Mouse (Mus musculus): ENCODE measurements around the gene Has1. TPM values are rescaled to one million over a fixed set of nuclear protein-coding genes. Genes with fewer than 3 reads are reported as not detected.

The Has1 gene
- total and polyA plus RNA-seq, 3 experiments, result not detected

DNA sequence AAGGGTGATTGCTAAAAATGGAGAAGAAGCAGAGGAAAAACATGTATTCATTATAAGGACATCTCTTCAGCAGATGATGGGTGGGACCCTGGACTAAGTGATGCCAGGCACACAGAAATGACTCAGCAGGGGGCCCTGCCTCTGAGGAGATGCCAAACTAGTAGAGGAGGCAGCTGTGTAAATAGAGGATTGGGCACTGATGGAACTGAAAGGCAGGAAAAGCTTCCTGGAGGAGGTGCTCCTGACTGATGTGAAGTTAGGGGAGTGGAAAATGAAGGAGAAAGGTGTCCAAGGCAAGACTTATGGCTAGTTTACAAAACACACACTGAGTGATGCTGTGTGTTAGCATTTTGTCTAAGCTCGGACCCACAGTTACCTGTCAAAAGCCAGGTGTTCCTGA is 2.4 kb upstream of the Has1 start:
- Histone ChIP-seq H3K9ac (ENCODE audit: insufficient read depth, low read depth) (no peak overlapping the region), H3K27ac (ENCODE audit: insufficient read depth, low read depth) (no peak overlapping the region), H3K4me2 (ENCODE audit: insufficient read depth, low read depth, poor library complexity, severe bottlenecking) (no peak overlapping the region), H3K9me3 (replicated peaks; ENCODE audit: low read length) (no peaks in the 10 kb centered on the region), H3K27me3 (replicated peaks) (no peaks in the 10 kb centered on the region), H3K79me2 (replicated peaks; ENCODE audit: control insufficient read depth, extremely low read depth, insufficient read depth, poor library complexity, severe bottlenecking) (no peaks in the 10 kb centered on the region), H3K4me1 (ENCODE audit: control insufficient read depth in 1 of 2, insufficient read depth in 2 of 2) (peaks cover 0 to 2% of the 10 kb centered on the region in 2 experiments; a peak in 1 of 4 replicates), H3K36me3 (replicated peaks in 1 of 2; ENCODE audit: control insufficient read depth in 1 of 2, insufficient read depth in 1 of 2, low read length in 1 of 2) (no peaks in the 10 kb centered on the region), H3K4me3 (replicated peaks in 1 of 3; ENCODE audit: low read depth in 2 of 3, low read length in 2 of 3, poor library complexity in 1 of 3) (no peak overlapping the region)
- dilution Hi-C loops (cut with MboI; ENCODE audit: extremely low pct_ligation_motif_present, extremely low pct_unique_long_range_greater_than_20kb, low sequenced_read_pairs) (no loop called here), in situ Hi-C loops (cut with MboI; ENCODE audit: low pct_ligation_motif_present, low pct_unique_long_range_greater_than_20kb, low sequenced_read_pairs) (no loop called here)
- no peak for DNase-seq (ENCODE audit: extremely low read depth)
- TF ChIP-seq CHD2 (IDR thresholded peaks at IDR 0.05; ENCODE audit: low read length) (no peak), ZKSCAN1 (IDR thresholded peaks at IDR 0.05; ENCODE audit: borderline replicate concordance, low read depth, low read length) (no peak), ZC3H11A (IDR thresholded peaks at IDR 0.05; ENCODE audit: low read depth, low read length) (no peak), NELFE (IDR thresholded peaks at IDR 0.05; ENCODE audit: low read depth, low read length) (no peak), RCOR1 (conservative IDR thresholded peaks at IDR 0.05; ENCODE audit: low read depth, low read length) (no peak), SIN3A (IDR thresholded peaks at IDR 0.05; ENCODE audit: low read length) (no peak), IRF4 (IDR thresholded peaks at IDR 0.05; ENCODE audit: low read depth, low read length) (no peak), RAD21 (IDR thresholded peaks at IDR 0.05; ENCODE audit: low read depth, low read length) (no peak), GABPA (IDR thresholded peaks at IDR 0.05; ENCODE audit: insufficient replicate concordance, low read depth, low read length) (no peak), MXI1 (IDR thresholded peaks at IDR 0.05; ENCODE audit: low read depth, low read length) (no peak), CTCF (conservative IDR thresholded peaks at IDR 0.05 in 1 of 2, IDR thresholded peaks at IDR 0.05 in 1 of 2; ENCODE audit: low read depth in 2 of 2, low read length in 2 of 2) (no peak), UBTF (IDR thresholded peaks at IDR 0.05; ENCODE audit: low read depth, low read length) (no peak)

DNA sequence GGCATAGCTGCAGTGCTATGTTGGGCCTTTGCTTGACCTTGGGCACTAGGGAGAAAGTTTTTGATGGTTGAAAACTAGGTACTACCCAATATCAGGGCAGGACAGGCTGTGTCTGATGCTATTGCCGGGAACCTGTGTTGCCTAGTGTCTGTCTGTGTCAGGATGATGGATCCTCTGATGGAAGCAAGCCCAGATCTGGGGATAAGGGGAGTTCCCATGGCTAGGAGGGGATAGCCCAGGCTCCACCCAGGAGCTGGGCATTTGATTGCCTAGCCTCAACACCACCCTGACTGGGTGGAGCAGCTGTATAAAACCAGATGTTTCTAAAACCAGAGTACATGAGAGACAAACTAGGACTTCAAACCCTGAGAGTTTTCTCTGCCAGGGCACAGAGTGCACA is 1.6 kb upstream of the Has1 start:
- Histone ChIP-seq H3K79me2 (replicated peaks; ENCODE audit: control insufficient read depth, extremely low read depth, insufficient read depth, poor library complexity, severe bottlenecking) (no peaks in the 10 kb centered on the region), H3K4me3 (replicated peaks in 1 of 3; ENCODE audit: low read depth in 2 of 3, low read length in 2 of 3, poor library complexity in 1 of 3) (no peak overlapping the region), H3K36me3 (replicated peaks in 1 of 2; ENCODE audit: control insufficient read depth in 1 of 2, insufficient read depth in 1 of 2, low read length in 1 of 2) (no peaks in the 10 kb centered on the region), H3K9me3 (replicated peaks; ENCODE audit: low read length) (no peaks in the 10 kb centered on the region), H3K27ac (ENCODE audit: insufficient read depth, low read depth) (no peak overlapping the region), H3K4me2 (ENCODE audit: insufficient read depth, low read depth, poor library complexity, severe bottlenecking) (no peak overlapping the region), H3K27me3 (replicated peaks) (no peaks in the 10 kb centered on the region), H3K9ac (ENCODE audit: insufficient read depth, low read depth) (no peak overlapping the region), H3K4me1 (ENCODE audit: control insufficient read depth in 1 of 2, insufficient read depth in 2 of 2) (peaks cover 0 to 2% of the 10 kb centered on the region in 2 experiments; a peak in 1 of 4 replicates)
- no peak for TF ChIP-seq POLR2A (IDR thresholded peaks at IDR 0.05; ENCODE audit: low read depth, low read length)
- TF ChIP-seq EP300 (IDR thresholded peaks at IDR 0.05; ENCODE audit: low read length), result no peak
- TF ChIP-seq MAFK (IDR thresholded peaks at IDR 0.05; ENCODE audit: insufficient replicate concordance, low read length), result no peak
- TF ChIP-seq ZNF384 (IDR thresholded peaks at IDR 0.05; ENCODE audit: low read depth, low read length), result no peak
- TF ChIP-seq BHLHE40 (IDR thresholded peaks at IDR 0.05; ENCODE audit: low read depth, low read length), result no peak
- no peak for TF ChIP-seq RCOR1 (conservative IDR thresholded peaks at IDR 0.05; ENCODE audit: low read depth, low read length)
- no peak for TF ChIP-seq PAX5 (IDR thresholded peaks at IDR 0.05; ENCODE audit: low read length)
- no peak for TF ChIP-seq ELF1 (IDR thresholded peaks at IDR 0.05; ENCODE audit: low read depth, low read length)
- in situ Hi-C loops (cut with MboI; ENCODE audit: low pct_ligation_motif_present, low pct_unique_long_range_greater_than_20kb, low sequenced_read_pairs), result no loop called here
- dilution Hi-C loops (cut with MboI; ENCODE audit: extremely low pct_ligation_motif_present, extremely low pct_unique_long_range_greater_than_20kb, low sequenced_read_pairs), result no loop called here
- DNase-seq (ENCODE audit: extremely low read depth), result no peak

All from CH12.LX (cell line).